Mouse (Mus musculus) limb, embryonic 14.5 days (tissue): ENCODE measurements around the gene Cd59a. TPM values are rescaled to one million over a fixed set of nuclear protein-coding genes. Genes with fewer than 3 reads are reported as not detected.
"Not testable (repeated sequence)": the region's sequence is repeated elsewhere in the genome, so short reads cannot be mapped to it uniquely, and the experiment has no call there.

Source experiments
- ATAC-seq: fragments of 200-750 bp; cut with Nextera tagmentation; 2 replicates; pipeline ENCODE4 v1.8.0; 2017; ENCODE audit warnings: low read depth, moderate number of reproducible peaks, moderate TSS enrichment; ENCODE audit not compliant: low FRiP score
- DNase-seq: peaks from one replicate; pipeline ENCODE4 v3.0.0-alpha.2; 2015; ENCODE audit warnings: low spot score
- H3K27ac ChIP-seq: fragments of 300-500 bp; sonication (generic); replicated peaks from 2 replicates; pipeline ENCODE4 v1.5.1; 2014; ENCODE audit warnings: low read depth, mild to moderate bottlenecking, low read length, moderate library complexity, mixed read lengths
- H3K27me3 ChIP-seq: fragments of 300-500 bp; sonication (generic); 2 replicates; pipeline ENCODE4 v1.6.1; 2014; ENCODE audit warnings: low read length, mixed read lengths; ENCODE audit not compliant: control insufficient read depth, insufficient read depth
- H3K36me3 ChIP-seq: fragments of 300-500 bp; sonication (generic); 2 replicates; pipeline ENCODE4 v1.6.1; 2014; ENCODE audit warnings: mild to moderate bottlenecking, low read length, moderate library complexity, mixed read lengths; ENCODE audit not compliant: control insufficient read depth, insufficient read depth
- H3K4me1 ChIP-seq: fragments of 300-500 bp; sonication (generic); 2 replicates; pipeline ENCODE4 v1.6.1; 2014; ENCODE audit warnings: antibody characterized with exemption, low read length, mixed read lengths; ENCODE audit not compliant: control insufficient read depth, insufficient read depth
- H3K4me2 ChIP-seq: fragments of 300-500 bp; sonication (generic); replicated peaks from 2 replicates; pipeline ENCODE4 v1.6.1; 2014; ENCODE audit warnings: low read depth, mild to moderate bottlenecking, low read length, moderate library complexity; ENCODE audit not compliant: severe bottlenecking
- H3K4me3 ChIP-seq: fragments of 300-500 bp; sonication (generic); replicated peaks from 2 replicates; pipeline ENCODE4 v1.5.1; 2014; ENCODE audit warnings: low read length
- H3K9ac ChIP-seq: fragments of 300-500 bp; sonication (generic); 2 replicates; pipeline ENCODE4 v1.6.1; 2014; ENCODE audit warnings: mild to moderate bottlenecking, low read depth, low read length, moderate library complexity; ENCODE audit not compliant: severe bottlenecking
- H3K9me3 ChIP-seq: fragments of 300-500 bp; sonication (generic); 2 replicates; pipeline ENCODE4 v1.6.1; 2016; ENCODE audit warnings: low read length; ENCODE audit not compliant: control insufficient read depth
- POLR2A ChIP-seq: fragments of 200-500 bp; IDR thresholded peaks from 2 replicates; pipeline ENCODE4 v1.8.0; 2012; ENCODE audit warnings: inconsistent platforms, mild to moderate bottlenecking, moderate library complexity, borderline replicate concordance; ENCODE audit not compliant: insufficient read depth, insufficient read length; ENCODE audit errors: extremely low read depth
- WGBS: fragments of 180-500 bp; shearing (Covaris S2); extraction: QIAGEN DNeasy Blood & Tissue Kit; methylation state at CpG from one replicate; pipeline ENCODE4 v1.1.7; 2014; 5-methylcytosine and 5-hydroxymethylcytosine counted together
- polyA plus RNA-seq, 2 experiments: library from polyadenylated mRNA; depleted of rRNA in 1 of 2; stranded (reverse) in 1 of 2; unstranded in 1 of 2; fragments of >200 nt; fragmentation: Nextera tagmentation in 1 of 2; extraction: Ambion mirVana in 1 of 2; gene quantifications; 2 replicates each; pipeline versions ENCODE4 v1.2.1 to v1.2.3; 2012 to 2014

The Cd59a gene
- polyA plus RNA-seq, 2 experiments, result 9.9 to 14.4 TPM

DNA sequence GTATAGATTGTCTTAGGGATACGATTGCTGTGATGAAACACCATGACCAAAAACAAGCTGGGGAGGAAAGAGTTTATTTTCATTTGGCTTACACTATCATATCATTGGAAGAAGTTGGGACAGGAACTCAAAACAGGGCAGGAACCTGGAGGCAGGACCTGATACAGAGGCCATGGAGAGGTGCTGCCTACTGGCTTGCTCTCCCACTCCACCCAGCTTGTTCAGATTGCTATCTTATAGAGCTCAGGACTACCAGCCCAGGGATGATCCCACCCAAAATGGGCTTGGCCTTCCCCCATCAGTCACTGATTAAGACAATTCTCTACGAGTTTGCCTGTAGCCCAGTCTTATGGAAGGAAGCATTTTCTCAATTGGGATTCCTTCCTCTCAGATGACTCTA is 31.4 kb upstream of the Cd59a start:
- H3K9ac ChIP-seq, result no peak overlapping the region
- H3K4me1 ChIP-seq, result no peaks in the 10 kb centered on the region
- 86% methylated on average over 2 of the region's 2 CpGs for WGBS
- H3K27ac ChIP-seq, result no peak overlapping the region
- no peaks in the 10 kb centered on the region for H3K9me3 ChIP-seq
- ATAC-seq (no peak), DNase-seq (no peak)
- H3K36me3 ChIP-seq, result peaks cover 19% of the 10 kb centered on the region
- no peak for TF ChIP-seq POLR2A
- H3K27me3 ChIP-seq, result no peaks in the 10 kb centered on the region
- no peak overlapping the region for H3K4me3 ChIP-seq
- no peak overlapping the region for H3K4me2 ChIP-seq

DNA sequence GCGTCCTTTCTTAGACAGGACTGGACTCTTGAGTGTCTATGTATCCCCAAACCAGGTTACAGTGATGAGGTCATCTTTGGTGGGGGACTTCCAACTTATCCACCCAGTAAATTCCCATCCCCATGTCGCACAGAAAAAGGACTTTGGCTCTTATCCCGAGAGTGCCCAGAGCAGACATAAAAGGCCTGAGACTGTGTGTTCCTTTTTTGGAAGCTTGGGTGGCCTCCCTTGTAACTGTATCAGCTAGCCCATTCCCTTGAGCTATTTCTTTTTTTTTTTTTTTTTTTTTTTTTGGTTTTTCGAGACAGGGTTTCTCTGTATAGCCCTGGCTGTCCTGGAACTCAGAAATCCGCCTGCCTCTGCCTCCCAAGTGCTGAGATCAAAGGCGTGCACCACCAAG is 30.1 kb upstream of the Cd59a start, which contains the start of gene Gm10912:
Gm10912 (plus strand) TSS at position 301 of the 400 bp plus-strand sequence.
- WGBS, result 92% methylated on average over 5 of the region's 6 CpGs
- not testable (repeated sequence) for H3K36me3 ChIP-seq, H3K27me3 ChIP-seq, H3K4me2 ChIP-seq, H3K27ac ChIP-seq, H3K4me3 ChIP-seq, ATAC-seq, H3K9ac ChIP-seq, DNase-seq, H3K9me3 ChIP-seq, H3K4me1 ChIP-seq

DNA sequence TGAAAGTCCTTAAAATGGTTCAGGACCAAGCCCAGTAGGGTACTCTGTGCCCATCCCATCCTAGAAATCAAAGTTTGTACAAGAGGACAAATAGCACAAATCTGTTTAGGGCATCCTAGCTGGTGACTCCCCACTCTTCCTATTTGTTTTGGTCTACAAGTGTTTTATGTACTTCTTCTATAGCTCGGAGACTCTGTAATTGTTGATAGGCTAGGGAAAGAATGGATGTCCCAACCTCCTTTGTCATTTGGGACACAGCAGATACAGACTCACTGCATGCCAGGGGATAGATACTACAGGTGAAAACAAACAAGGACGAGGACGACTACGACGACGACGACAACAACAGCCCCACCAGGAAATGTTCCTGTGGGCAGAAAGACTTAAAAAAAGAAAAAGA is 27.2 kb upstream of the Cd59a start, which contains the start of gene Gm10799:
Gm10799 (minus strand) TSS at position 101 of the 400 bp plus-strand sequence.
- H3K4me1 ChIP-seq, H3K27ac ChIP-seq, DNase-seq, ATAC-seq, H3K27me3 ChIP-seq, H3K4me2 ChIP-seq, H3K9ac ChIP-seq, H3K36me3 ChIP-seq, H3K4me3 ChIP-seq, H3K9me3 ChIP-seq: not testable (repeated sequence)
- 86% methylated on average over 7 of the region's 7 CpGs for WGBS

- Histone ChIP-seq H3K4me3 (peak within 1 kb of the TSS; percentile 38), H3K36me3 (no peaks in the 10 kb centered on the region), H3K9me3 (0 out of 2 replicates have a peak, but pooled peaks cover 5% of the 10 kb centered on the region), H3K4me1 (no peaks in the 10 kb centered on the region), H3K27ac (peak within 1 kb of the TSS; percentile 26; the same call in 1 of the 2 replicates), H3K9ac (peak within 1 kb of the TSS; percentile 45), H3K27me3 (no peaks in the 10 kb centered on the region), H3K4me2 (peak within 1 kb of the TSS; percentile 48)
- 13% methylated on average over 13 of the region's 13 CpGs for WGBS
- DNase-seq (peak; percentile 71), ATAC-seq (peak; percentile 89)
- TF ChIP-seq POLR2A, result no peak
Observed at GRCm38 (mm10) chr2:104069704-104070185, 25.9 kb upstream of the Cd59a start, which contains the start of gene Cd59b. Gene Cd59b (plus strand): TSS chr2:104069849.

DNA sequence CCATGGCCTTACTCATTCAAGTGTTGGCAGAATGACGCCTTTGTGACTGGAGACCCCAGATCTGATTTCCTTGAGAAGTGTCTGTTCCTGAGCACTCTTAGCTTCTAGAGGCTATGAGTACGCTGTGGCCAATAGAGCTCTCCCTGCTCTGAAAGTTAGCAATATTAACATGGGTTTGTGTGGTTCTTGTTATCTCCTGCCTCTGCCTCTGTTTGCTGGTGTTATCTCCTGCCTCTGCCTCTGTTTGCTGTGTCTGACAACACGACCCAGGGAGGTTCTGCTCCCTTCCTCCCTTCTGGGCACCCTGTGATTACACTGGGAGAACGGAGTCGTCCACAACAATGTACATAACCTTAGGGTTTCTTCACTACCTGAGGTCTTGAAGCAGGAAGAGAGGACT is 17.3 kb upstream of the Cd59a start:
- not testable (repeated sequence) for DNase-seq, ATAC-seq

DNA sequence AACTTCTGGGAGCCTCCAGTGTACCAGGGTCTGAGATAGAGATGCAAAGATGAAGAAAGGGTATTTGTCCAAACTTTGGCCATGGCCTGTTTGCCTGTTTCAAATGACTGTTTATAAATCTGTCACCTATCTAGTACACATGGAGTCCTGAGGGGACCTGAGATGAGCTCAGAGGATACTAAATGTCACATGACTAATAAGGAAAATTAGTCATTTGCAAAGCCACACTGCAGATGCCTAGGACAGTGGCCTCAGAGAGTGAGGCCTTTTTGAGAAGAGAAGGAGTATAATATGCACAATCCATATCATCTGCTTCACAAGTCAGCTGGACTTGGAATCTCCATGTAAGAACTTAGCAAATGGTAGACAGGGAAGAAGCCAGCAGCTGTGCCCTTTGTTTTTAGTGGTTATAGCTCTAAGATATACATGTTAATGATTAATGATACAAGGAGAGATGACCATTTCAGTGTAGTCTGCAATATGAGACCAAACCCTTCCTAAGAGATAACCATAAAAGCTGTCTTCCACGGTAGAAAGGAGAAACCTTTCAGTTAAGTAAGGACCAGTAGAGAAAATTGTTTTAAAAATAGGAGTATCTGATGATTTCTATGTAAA is 14.1 kb upstream of the Cd59a start:
- not testable (repeated sequence) for DNase-seq, H3K4me1 ChIP-seq, H3K27ac ChIP-seq, H3K9me3 ChIP-seq, H3K27me3 ChIP-seq, ATAC-seq, H3K9ac ChIP-seq, H3K4me2 ChIP-seq, H3K4me3 ChIP-seq, H3K36me3 ChIP-seq
- WGBS, result no CpG with 5 or more reads among the region's 1 CpGs

More for the DNA sequence above, 17.3 kb upstream of the Cd59a start:
- H3K4me2 ChIP-seq, H3K9ac ChIP-seq, H3K27me3 ChIP-seq, H3K9me3 ChIP-seq, H3K4me1 ChIP-seq, H3K27ac ChIP-seq, H3K36me3 ChIP-seq, H3K4me3 ChIP-seq: not testable (repeated sequence)
- WGBS, result 82% methylated on average over 5 of the region's 5 CpGs
